Mouse (Mus musculus) hindbrain, embryonic 16.5 days (tissue): Measurements from ENCODE around the gene Traf3ip3. TPM values are rescaled to one million over a fixed set of nuclear protein-coding genes. Genes with fewer than 3 reads are reported as not detected.

Experiments used
- ATAC-seq: fragments of 200-750 bp; cut with Nextera tagmentation; 2 replicates; pipeline ENCODE4 v1.8.0; 2017; ENCODE audit warnings: moderate TSS enrichment, moderate library complexity
- H3K27ac ChIP-seq: fragments of 300-500 bp; sonication (generic); 2 replicates; pipeline ENCODE4 v1.5.1; 2014; ENCODE audit warnings: low read depth, mild to moderate bottlenecking, control low read depth, low read length, moderate library complexity
- H3K27me3 ChIP-seq: fragments of 300-500 bp; sonication (generic); replicated peaks from 2 replicates; pipeline ENCODE4 v1.6.1; 2014; ENCODE audit warnings: low read length; ENCODE audit not compliant: control insufficient read depth, insufficient read depth
- H3K36me3 ChIP-seq: fragments of 300-500 bp; sonication (generic); 2 replicates; pipeline ENCODE4 v1.6.1; 2014; ENCODE audit warnings: mild to moderate bottlenecking, low read length, moderate library complexity, mixed read lengths; ENCODE audit not compliant: control insufficient read depth, insufficient read depth
- H3K4me1 ChIP-seq: fragments of 300-500 bp; sonication (generic); 2 replicates; pipeline ENCODE4 v1.6.1; 2014; ENCODE audit warnings: low read depth, low read length; ENCODE audit not compliant: control insufficient read depth, insufficient read depth
- H3K4me2 ChIP-seq: fragments of 300-500 bp; sonication (generic); 2 replicates; pipeline ENCODE4 v1.6.1; 2014; ENCODE audit warnings: mild to moderate bottlenecking, low read length, control low read depth, moderate library complexity
- H3K4me3 ChIP-seq: fragments of 300-500 bp; sonication (generic); 2 replicates; pipeline ENCODE4 v1.5.1; 2014; ENCODE audit warnings: mild to moderate bottlenecking, low read length, control low read depth, moderate library complexity
- H3K9ac ChIP-seq: fragments of 300-500 bp; sonication (generic); 2 replicates; pipeline ENCODE4 v1.6.1; 2014; ENCODE audit warnings: low read depth, mild to moderate bottlenecking, control low read depth, low read length, moderate library complexity
- H3K9me3 ChIP-seq: fragments of 300-500 bp; sonication (generic); 2 replicates; pipeline ENCODE4 v1.6.1; 2014; ENCODE audit warnings: mild to moderate bottlenecking, low read length, moderate library complexity; ENCODE audit not compliant: control insufficient read depth
- whole genome bisulfite sequencing: fragments of 180-500 bp; shearing (Covaris S2); extraction: QIAGEN DNeasy Blood & Tissue Kit; methylation state at CpG from one replicate; pipeline ENCODE4 v1.1.7; 2014; 5-methylcytosine and 5-hydroxymethylcytosine counted together
- polyA plus RNA-seq: library from polyadenylated mRNA; unstranded; fragments of >200 nt; fragmentation: Nextera tagmentation; extraction: Ambion mirVana; gene quantifications from 2 replicates; pipeline ENCODE4 v1.2.1, GENCODE M21; 2015

Gene Traf3ip3
- polyA plus RNA-seq, 1 experiment from 2014 or later = 1.9 TPM

GRCm38 (mm10) chr1:193220408-193220807 is 18.9 kb upstream of the Traf3ip3 start:
- no peaks in the 10 kb centered on the region for H3K9me3 ChIP-seq
- H3K4me2 ChIP-seq = no peak overlapping the region
- ATAC-seq = no peak
- H3K27me3 ChIP-seq = no peaks in the 10 kb centered on the region
- WGBS = 69% methylated on average over 5 of the region's 5 CpGs
- no peak overlapping the region for H3K4me3 ChIP-seq
- H3K9ac ChIP-seq = no peak overlapping the region
- H3K27ac ChIP-seq = no peak overlapping the region
- H3K36me3 ChIP-seq = no peaks in the 10 kb centered on the region
- no peaks in the 10 kb centered on the region for H3K4me1 ChIP-seq

GRCm38 (mm10) chr1:193216000-193216399 is 14.5 kb upstream of the Traf3ip3 start:
- whole genome bisulfite sequencing = 75% methylated on average over 3 of the region's 3 CpGs
- Histone ChIP-seq H3K9ac (no peak overlapping the region), H3K36me3 (no peaks in the 10 kb centered on the region), H3K4me2 (no peak overlapping the region), H3K9me3 (no peaks in the 10 kb centered on the region), H3K27ac (no peak overlapping the region), H3K4me3 (no peak overlapping the region), H3K4me1 (no peaks in the 10 kb centered on the region), H3K27me3 (no peaks in the 10 kb centered on the region)
- no peak for ATAC-seq

GRCm38 (mm10) chr1:193214053-193214452 is 12.6 kb upstream of the Traf3ip3 start:
- WGBS = 77% methylated on average over 5 of the region's 5 CpGs

GRCm38 (mm10) chr1:193211371-193211770 is 9.9 kb upstream of the Traf3ip3 start:
- Histone ChIP-seq H3K27me3 (no peaks in the 10 kb centered on the region), H3K36me3 (no peaks in the 10 kb centered on the region), H3K4me3 (no peak overlapping the region), H3K9me3 (no peaks in the 10 kb centered on the region), H3K4me1 (no peaks in the 10 kb centered on the region), H3K4me2 (no peak overlapping the region), H3K27ac (no peak overlapping the region), H3K9ac (no peak overlapping the region)
- 81% methylated on average over 5 of the region's 5 CpGs for WGBS
- no peak for ATAC-seq

More at GRCm38 (mm10) chr1:193214053-193214452, 12.6 kb upstream of the Traf3ip3 start:
- no peaks in the 10 kb centered on the region for H3K9me3 ChIP-seq
- no peak overlapping the region for H3K9ac ChIP-seq
- H3K4me3 ChIP-seq = no peak overlapping the region
- H3K27ac ChIP-seq = no peak overlapping the region
- no peaks in the 10 kb centered on the region for H3K27me3 ChIP-seq
- H3K36me3 ChIP-seq = no peaks in the 10 kb centered on the region
- H3K4me2 ChIP-seq = no peak overlapping the region
- H3K4me1 ChIP-seq = no peaks in the 10 kb centered on the region
- ATAC-seq = no peak

GRCm38 (mm10) chr1:193208178-193208577 is 6.7 kb upstream of the Traf3ip3 start:
- Histone ChIP-seq H3K4me3 (no peak overlapping the region), H3K4me2 (no peak overlapping the region), H3K36me3 (no peaks in the 10 kb centered on the region), H3K9me3 (no peaks in the 10 kb centered on the region), H3K4me1 (no peaks in the 10 kb centered on the region), H3K9ac (no peak overlapping the region), H3K27me3 (no peaks in the 10 kb centered on the region), H3K27ac (no peak overlapping the region)
- WGBS = 35% methylated on average over 2 of the region's 2 CpGs
- ATAC-seq = no peak

GRCm38 (mm10) chr1:193207503-193207902 is 6.0 kb upstream of the Traf3ip3 start, which contains the start of gene Lamb3:
TSS of gene Lamb3 (plus strand) at chr1:193207699.
- 86% methylated on average over 3 of the region's 3 CpGs for whole genome bisulfite sequencing
- Histone ChIP-seq H3K4me1 (no peaks in the 10 kb centered on the region), H3K27me3 (no peaks in the 10 kb centered on the region), H3K9me3 (no peaks in the 10 kb centered on the region), H3K4me3 (no peak within 1 kb of the TSS), H3K36me3 (no peaks in the 10 kb centered on the region), H3K4me2 (no peak within 1 kb of the TSS), H3K27ac (no peak within 1 kb of the TSS), H3K9ac (no peak within 1 kb of the TSS)
- ATAC-seq = no peak

GRCm38 (mm10) chr1:193205431-193205830 is 3.9 kb upstream of the Traf3ip3 start:
- H3K4me1 ChIP-seq = no peaks in the 10 kb centered on the region
- H3K27me3 ChIP-seq = no peaks in the 10 kb centered on the region
- H3K4me3 ChIP-seq = no peak overlapping the region
- H3K9ac ChIP-seq = no peak overlapping the region
- no peak overlapping the region for H3K27ac ChIP-seq
- 92% methylated on average over 2 of the region's 2 CpGs for WGBS
- ATAC-seq = no peak
- no peaks in the 10 kb centered on the region for H3K9me3 ChIP-seq
- no peak overlapping the region for H3K4me2 ChIP-seq
- H3K36me3 ChIP-seq = no peaks in the 10 kb centered on the region

- Histone ChIP-seq H3K27ac (no peak overlapping the region), H3K9me3 (no peaks in the 10 kb centered on the region), H3K4me2 (no peak overlapping the region), H3K4me1 (no peaks in the 10 kb centered on the region), H3K27me3 (no peaks in the 10 kb centered on the region), H3K36me3 (no peaks in the 10 kb centered on the region), H3K9ac (no peak overlapping the region), H3K4me3 (no peak overlapping the region)
- ATAC-seq = no peak
- 81% methylated on average over 2 of the region's 2 CpGs for WGBS
Measured at GRCm38 (mm10) chr1:193203821-193204220, 2.3 kb upstream of the Traf3ip3 start.

GRCm38 (mm10) chr1:193200640-193201382 is 692 bp downstream of the Traf3ip3 start:
- Histone ChIP-seq H3K4me1 (no peaks in the 10 kb centered on the region), H3K27ac (no peak overlapping the region), H3K4me3 (no peak overlapping the region), H3K9me3 (no peaks in the 10 kb centered on the region), H3K36me3 (no peaks in the 10 kb centered on the region), H3K9ac (no peak overlapping the region), H3K4me2 (no peak overlapping the region), H3K27me3 (no peaks in the 10 kb centered on the region)
- 85% methylated on average over 8 of the region's 8 CpGs for WGBS
- no peak for ATAC-seq
